Comparison of ENCODE assay signal across 12 mouse cellular contexts in the genomic region with DNA sequence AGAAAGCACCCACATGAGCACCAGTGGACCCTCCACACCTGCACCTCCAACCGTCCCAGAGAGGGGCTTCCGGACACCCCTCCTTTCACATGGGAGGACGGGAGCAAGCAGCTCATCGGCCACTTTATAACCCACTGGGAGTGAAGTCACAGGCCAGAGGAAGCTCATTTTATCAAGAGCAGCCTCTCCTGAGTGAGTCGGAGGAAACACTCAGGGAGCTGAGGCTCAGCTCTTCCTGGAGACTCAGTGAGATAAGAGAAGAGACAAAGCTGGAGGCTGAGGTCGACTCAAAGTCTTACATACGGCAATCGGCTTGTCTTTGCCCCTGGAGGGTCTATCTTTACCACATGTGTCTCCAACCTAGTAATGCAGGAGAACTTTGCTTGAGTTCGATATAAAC. TPM values are rescaled to one million over a fixed set of nuclear protein-coding genes. Genes with fewer than 3 reads are reported as not detected.
DNase-seq lines count a peak whose midpoint lies in the region; ATAC-seq and TF ChIP-seq lines count a peak whose summit lies in the region.
"Had no signal": no experiment of that assay in that cellular context is flagged by ENCODE, and none has a peak within 500 bp of the region (broad histone marks: within the 10 kb centered on the region; RNA-seq: fewer than 3 reads in every experiment).

No protein-coding gene starts in this region.

- H3K4me3 ChIP-seq in heart, embryonic 11.5 days (ENCODE audit: low read depth, low read length) = peak overlapping the region; percentile 14; the same call in 1 of the 2 replicates
- no peak overlapping the region for H3K4me3 ChIP-seq in midbrain, embryonic 12.5 days
- H3K4me3 ChIP-seq in midbrain, embryonic 14.5 days (replicated peaks; ENCODE audit: low read depth, low read length) = no peak overlapping the region
- no peak overlapping the region for H3K4me3 ChIP-seq in intestine, postnatal 0 days (ENCODE audit: low read depth, low read length)
- H3K4me3 ChIP-seq in stomach, postnatal 0 days (ENCODE audit: low read depth, low read length) = no peak overlapping the region

- TF ChIP-seq CTCF in intestine, postnatal 0 days (IDR thresholded peaks at IDR 0.05; ENCODE audit: low read depth) = no peak
- TF ChIP-seq CTCF in stomach, postnatal 0 days (IDR thresholded peaks at IDR 0.05; ENCODE audit: low read depth) = no peak

- DNase-seq in heart, adult 9 months (ENCODE audit: low spot score in 2 of 2) = no peak
- no peak for DNase-seq in midbrain, embryonic 14.5 days
- DNase-seq in stomach, postnatal 0 days (ENCODE audit: low spot score) = no peak
- DNase-seq in kidney, postnatal 25 days = no peak
- no peak for DNase-seq in kidney, adult 18-20 months
- DNase-seq: adrenal gland, postnatal 25 days; cerebellum, adult 11-12 months; embryo, embryonic 11 days had no signal

- no peaks in the 10 kb centered on the region for H3K9me3 ChIP-seq in heart, embryonic 11.5 days (replicated peaks; ENCODE audit: control insufficient read depth, low read length)
- H3K9me3 ChIP-seq in midbrain, embryonic 12.5 days = no peaks in the 10 kb centered on the region
- no peaks in the 10 kb centered on the region for H3K9me3 ChIP-seq in midbrain, embryonic 14.5 days (ENCODE audit: control insufficient read depth, low read length)
- H3K9me3 ChIP-seq in intestine, postnatal 0 days (ENCODE audit: control insufficient read depth) = no peaks in the 10 kb centered on the region
- H3K9me3 ChIP-seq in stomach, postnatal 0 days (ENCODE audit: control insufficient read depth, low read length) = no peaks in the 10 kb centered on the region

- H3K9ac ChIP-seq in heart, embryonic 11.5 days (ENCODE audit: low read depth, low read length) = peak overlapping the region; percentile 36; the same call in 1 of the 2 replicates
- H3K9ac ChIP-seq in midbrain, embryonic 12.5 days (replicated peaks) = no peak overlapping the region
- no peak overlapping the region for H3K9ac ChIP-seq in midbrain, embryonic 14.5 days (replicated peaks; ENCODE audit: low read length)
- H3K9ac ChIP-seq in intestine, postnatal 0 days (ENCODE audit: low read depth, low read length) = no peak overlapping the region
- H3K9ac ChIP-seq in stomach, postnatal 0 days (ENCODE audit: low read length) = no peak overlapping the region

- H3K4me2 ChIP-seq in heart, embryonic 11.5 days = peak overlapping the region; percentile 45
- no peak overlapping the region for H3K4me2 ChIP-seq in midbrain, embryonic 12.5 days (replicated peaks)
- no peak overlapping the region for H3K4me2 ChIP-seq in midbrain, embryonic 14.5 days (ENCODE audit: low read length)
- no peak overlapping the region for H3K4me2 ChIP-seq in intestine, postnatal 0 days (replicated peaks; ENCODE audit: low read depth)
- no peak overlapping the region for H3K4me2 ChIP-seq in stomach, postnatal 0 days (replicated peaks; ENCODE audit: low read depth)

- H3K27me3 ChIP-seq in heart, embryonic 11.5 days (ENCODE audit: control insufficient read depth, insufficient read depth, low read length) = no peaks in the 10 kb centered on the region
- H3K27me3 ChIP-seq in midbrain, embryonic 12.5 days = no peaks in the 10 kb centered on the region
- no peaks in the 10 kb centered on the region for H3K27me3 ChIP-seq in midbrain, embryonic 14.5 days (ENCODE audit: control insufficient read depth, insufficient read depth, low read length)
- H3K27me3 ChIP-seq in intestine, postnatal 0 days (replicated peaks; ENCODE audit: control insufficient read depth, insufficient read depth, low read length) = no peaks in the 10 kb centered on the region
- no peaks in the 10 kb centered on the region for H3K27me3 ChIP-seq in stomach, postnatal 0 days (ENCODE audit: control insufficient read depth, insufficient read depth, low read length)

- H3K27ac ChIP-seq in heart, embryonic 11.5 days (ENCODE audit: low read depth, low read length) = peak overlapping the region; percentile 83
- 0 out of 2 replicates have a peak overlapping the region, but pooled peaks have one; percentile 3 for H3K27ac ChIP-seq in midbrain, embryonic 12.5 days (replicated peaks)
- H3K27ac ChIP-seq in midbrain, embryonic 14.5 days (replicated peaks; ENCODE audit: low read depth, low read length) = no peak overlapping the region
- peak overlapping the region; percentile 17; the same call in 1 of the 2 replicates for H3K27ac ChIP-seq in intestine, postnatal 0 days (ENCODE audit: low read depth, low read length)
- H3K27ac ChIP-seq in stomach, postnatal 0 days (replicated peaks) = peak overlapping the region; percentile 40; the same call in 1 of the 2 replicates

- 28% methylated on average over 9 of the region's 9 CpGs for WGBS in heart, embryonic 11.5 days (ENCODE audit: insufficient replicate concordance)
- WGBS in midbrain, embryonic 12.5 days = 88% methylated on average over 9 of the region's 9 CpGs
- 87% methylated on average over 9 of the region's 9 CpGs for WGBS in midbrain, embryonic 14.5 days
- 60% methylated on average over 9 of the region's 9 CpGs for WGBS in intestine, postnatal 0 days
- 67% methylated on average over 9 of the region's 9 CpGs for WGBS in stomach, postnatal 0 days

- peaks cover 12% of the 10 kb centered on the region for H3K36me3 ChIP-seq in heart, embryonic 11.5 days (ENCODE audit: control insufficient read depth, insufficient read depth, low read length)
- peaks cover 77% of the 10 kb centered on the region for H3K36me3 ChIP-seq in midbrain, embryonic 12.5 days
- H3K36me3 ChIP-seq in midbrain, embryonic 14.5 days (ENCODE audit: control insufficient read depth, insufficient read depth, low read length) = peaks cover 59% of the 10 kb centered on the region
- peaks cover 64% of the 10 kb centered on the region for H3K36me3 ChIP-seq in intestine, postnatal 0 days (ENCODE audit: control insufficient read depth, insufficient read depth)
- H3K36me3 ChIP-seq in stomach, postnatal 0 days (ENCODE audit: control insufficient read depth, insufficient read depth, low read length) = peaks cover 24% of the 10 kb centered on the region

- peaks cover 64% of the 10 kb centered on the region for H3K4me1 ChIP-seq in heart, embryonic 11.5 days (ENCODE audit: control insufficient read depth, insufficient read depth, low read length)
- H3K4me1 ChIP-seq in midbrain, embryonic 12.5 days = 0 out of 2 replicates have a peak, but pooled peaks cover 6% of the 10 kb centered on the region
- H3K4me1 ChIP-seq in midbrain, embryonic 14.5 days (ENCODE audit: control insufficient read depth, insufficient read depth, low read length) = no peaks in the 10 kb centered on the region
- H3K4me1 ChIP-seq in intestine, postnatal 0 days (replicated peaks; ENCODE audit: control insufficient read depth, insufficient read depth, low read length) = peaks cover 5% of the 10 kb centered on the region
- H3K4me1 ChIP-seq in stomach, postnatal 0 days (replicated peaks; ENCODE audit: control insufficient read depth, insufficient read depth) = no peaks in the 10 kb centered on the region

- TF ChIP-seq EP300 in stomach, postnatal 0 days (optimal IDR thresholded peaks at IDR 0.05) = no peak

- no peak for ATAC-seq in heart, embryonic 11.5 days (replicated peaks; ENCODE audit: insufficient number of reproducible peaks, low FRiP score, low TSS enrichment)
- ATAC-seq in midbrain, embryonic 12.5 days (ENCODE audit: low FRiP score, low read depth) = no peak
- ATAC-seq in midbrain, embryonic 14.5 days (ENCODE audit: low FRiP score, low TSS enrichment) = no peak
- ATAC-seq in intestine, postnatal 0 days = no peak
- no peak for ATAC-seq in stomach, postnatal 0 days (ENCODE audit: low FRiP score, low TSS enrichment)
- ATAC-seq: forebrain, embryonic 16.5 days had no signal

RNA-seq across cellular contexts. Expression of a gene that starts 18.5 kb away (rescaled TPM):
- 409 and 438 TPM in 2 replicates for polyA plus RNA-seq in heart, embryonic 11.5 days (2014; fragmentation: Nextera tagmentation; extraction: Ambion mirVana)
- 384 and 397 TPM in 2 replicates for polyA plus RNA-seq in midbrain, embryonic 12.5 days (2016; fragmentation: Nextera tagmentation; extraction: Ambion mirVana)
- 425 and 463 TPM in 2 replicates for polyA plus RNA-seq in midbrain, embryonic 14.5 days (2014; fragmentation: Nextera tagmentation; extraction: Ambion mirVana)
- 375 and 413 TPM in 2 replicates for polyA plus RNA-seq in intestine, postnatal 0 days (2015; fragmentation: Nextera tagmentation; extraction: Ambion mirVana)
- polyA plus RNA-seq in stomach, postnatal 0 days (2015; fragmentation: Nextera tagmentation; extraction: Ambion mirVana) = 345 and 377 TPM in 2 replicates

RNA-seq across cellular contexts. Expression of a gene that starts 44.9 kb away (rescaled TPM):
- polyA plus RNA-seq in heart, embryonic 11.5 days (2014; fragmentation: Nextera tagmentation; extraction: Ambion mirVana) = 8.5 and 8.7 TPM in 2 replicates
- polyA plus RNA-seq in midbrain, embryonic 12.5 days (2016; fragmentation: Nextera tagmentation; extraction: Ambion mirVana) = 14.2 and 14.5 TPM in 2 replicates
- polyA plus RNA-seq in midbrain, embryonic 14.5 days (2014; fragmentation: Nextera tagmentation; extraction: Ambion mirVana) = 17.6 and 17.8 TPM in 2 replicates
- polyA plus RNA-seq in intestine, postnatal 0 days (2015; fragmentation: Nextera tagmentation; extraction: Ambion mirVana) = 10.6 and 11.4 TPM in 2 replicates
- 5.5 and 5.9 TPM in 2 replicates for polyA plus RNA-seq in stomach, postnatal 0 days (2015; fragmentation: Nextera tagmentation; extraction: Ambion mirVana)
